Mouse (Mus musculus): ENCODE data around the gene Nfkbia. TPM values are rescaled to one million over a fixed set of nuclear protein-coding genes. Genes with fewer than 3 reads are reported as not detected.

The Nfkbia gene
- polyA plus RNA-seq, 1 experiment from 2014 or later: 51.4 TPM

- whole genome bisulfite sequencing: 85% methylated on average over 13 of the region's 13 CpGs
- H3K27me3 ChIP-seq: no peaks in the 10 kb centered on the region
- no peak overlapping the region for H3K4me3 ChIP-seq
- H3K36me3 ChIP-seq: peaks cover 44% of the 10 kb centered on the region
- H3K9ac ChIP-seq: no peak overlapping the region
- H3K9me3 ChIP-seq: no peaks in the 10 kb centered on the region
- H3K27ac ChIP-seq (replicated peaks): no peak overlapping the region
- no peak for ATAC-seq (ENCODE audit: low read depth)
- H3K4me2 ChIP-seq: no peak overlapping the region
- H3K4me1 ChIP-seq (replicated peaks): peaks cover 37% of the 10 kb centered on the region
Observed at GRCm38 (mm10) chr12:55488661-55489447, 3.6 kb downstream of the Nfkbia start.

GRCm38 (mm10) chr12:55487843-55488660 lies 4.4 kb downstream of the Nfkbia start:
- H3K4me1 ChIP-seq (replicated peaks): peaks cover 32% of the 10 kb centered on the region
- H3K4me2 ChIP-seq: no peak overlapping the region
- no peaks in the 10 kb centered on the region for H3K9me3 ChIP-seq
- peaks cover 44% of the 10 kb centered on the region for H3K36me3 ChIP-seq
- no peak for ATAC-seq (ENCODE audit: low read depth)
- H3K4me3 ChIP-seq: no peak overlapping the region
- no peaks in the 10 kb centered on the region for H3K27me3 ChIP-seq
- H3K9ac ChIP-seq: no peak overlapping the region
- 94% methylated on average over 7 of the region's 7 CpGs for WGBS
- H3K27ac ChIP-seq (replicated peaks): no peak overlapping the region

- H3K4me1 ChIP-seq (replicated peaks): peaks cover 27% of the 10 kb centered on the region
- H3K36me3 ChIP-seq: peaks cover 44% of the 10 kb centered on the region
- no peaks in the 10 kb centered on the region for H3K9me3 ChIP-seq
- no peak for ATAC-seq (ENCODE audit: low read depth)
- H3K4me2 ChIP-seq: no peak overlapping the region
- WGBS: 81% methylated on average over 18 of the region's 18 CpGs
- no peak overlapping the region for H3K4me3 ChIP-seq
- H3K27ac ChIP-seq (replicated peaks): no peak overlapping the region
- no peak overlapping the region for H3K9ac ChIP-seq
- no peaks in the 10 kb centered on the region for H3K27me3 ChIP-seq
Observed at GRCm38 (mm10) chr12:55486923-55487674, 5.3 kb downstream of the Nfkbia start.

GRCm38 (mm10) chr12:55484800-55485199 lies 7.6 kb downstream of the Nfkbia start:
- Histone ChIP-seq H3K27ac (replicated peaks) (no peak overlapping the region), H3K36me3 (peaks cover 32% of the 10 kb centered on the region), H3K9me3 (no peaks in the 10 kb centered on the region), H3K4me3 (no peak overlapping the region), H3K27me3 (no peaks in the 10 kb centered on the region), H3K9ac (no peak overlapping the region), H3K4me1 (replicated peaks) (peaks cover 10% of the 10 kb centered on the region; the same call in 1 of the 2 replicates), H3K4me2 (no peak overlapping the region)
- 95% methylated on average over 6 of the region's 6 CpGs for WGBS
- no peak for ATAC-seq (ENCODE audit: low read depth)

GRCm38 (mm10) chr12:55484079-55484774 lies 8.2 kb downstream of the Nfkbia start:
- ATAC-seq (ENCODE audit: low read depth): no peak
- H3K9me3 ChIP-seq: no peaks in the 10 kb centered on the region

GRCm38 (mm10) chr12:55483591-55483990 lies 8.9 kb downstream of the Nfkbia start:
- WGBS: 74% methylated on average over 5 of the region's 5 CpGs
- H3K4me1 ChIP-seq (replicated peaks): no peaks in the 10 kb centered on the region; the same call in 1 of the 2 replicates
- H3K4me2 ChIP-seq: no peak overlapping the region
- H3K9me3 ChIP-seq: no peaks in the 10 kb centered on the region
- ATAC-seq (ENCODE audit: low read depth): no peak
- H3K4me3 ChIP-seq: no peak overlapping the region
- peaks cover 20% of the 10 kb centered on the region for H3K36me3 ChIP-seq
- no peak overlapping the region for H3K9ac ChIP-seq
- no peak overlapping the region for H3K27ac ChIP-seq (replicated peaks)
- H3K27me3 ChIP-seq: no peaks in the 10 kb centered on the region

More at GRCm38 (mm10) chr12:55484079-55484774, 8.2 kb downstream of the Nfkbia start:
- Histone ChIP-seq H3K36me3 (peaks cover 26% of the 10 kb centered on the region), H3K4me1 (replicated peaks) (peaks cover 5% of the 10 kb centered on the region; the same call in 1 of the 2 replicates), H3K4me3 (no peak overlapping the region), H3K27ac (replicated peaks) (no peak overlapping the region), H3K9ac (no peak overlapping the region), H3K27me3 (no peaks in the 10 kb centered on the region), H3K4me2 (no peak overlapping the region)
- WGBS: 76% methylated on average over 10 of the region's 10 CpGs

- H3K36me3 ChIP-seq: peaks cover 11% of the 10 kb centered on the region
- H3K27me3 ChIP-seq: no peaks in the 10 kb centered on the region
- 83% methylated on average over 10 of the region's 10 CpGs for WGBS
- ATAC-seq (ENCODE audit: low read depth): no peak
- no peak overlapping the region for H3K9ac ChIP-seq
- no peaks in the 10 kb centered on the region for H3K9me3 ChIP-seq
- no peaks in the 10 kb centered on the region for H3K4me1 ChIP-seq (replicated peaks)
- H3K27ac ChIP-seq (replicated peaks): no peak overlapping the region
- no peak overlapping the region for H3K4me3 ChIP-seq
- no peak overlapping the region for H3K4me2 ChIP-seq
Observed at GRCm38 (mm10) chr12:55482732-55483131, 9.7 kb downstream of the Nfkbia start.

GRCm38 (mm10) chr12:55481739-55482138 lies 10.7 kb downstream of the Nfkbia start:
- no peak overlapping the region for H3K27ac ChIP-seq (replicated peaks)
- ATAC-seq (ENCODE audit: low read depth): no peak
- no peak overlapping the region for H3K4me2 ChIP-seq
- H3K9me3 ChIP-seq: no peaks in the 10 kb centered on the region
- H3K27me3 ChIP-seq: no peaks in the 10 kb centered on the region
- no peaks in the 10 kb centered on the region for H3K4me1 ChIP-seq (replicated peaks)
- no peak overlapping the region for H3K9ac ChIP-seq
- WGBS: 86% methylated on average over 4 of the region's 4 CpGs
- peaks cover 4% of the 10 kb centered on the region; the same call in 1 of the 2 replicates for H3K36me3 ChIP-seq
- no peak overlapping the region for H3K4me3 ChIP-seq

- ATAC-seq (ENCODE audit: low read depth): no peak
- Histone ChIP-seq H3K27me3 (no peaks in the 10 kb centered on the region), H3K36me3 (no peaks in the 10 kb centered on the region), H3K27ac (replicated peaks) (no peak overlapping the region), H3K4me2 (no peak overlapping the region), H3K4me3 (no peak overlapping the region), H3K9ac (no peak overlapping the region), H3K9me3 (no peaks in the 10 kb centered on the region), H3K4me1 (replicated peaks) (no peaks in the 10 kb centered on the region)
- 91% methylated on average over 2 of the region's 2 CpGs for WGBS
Observed at GRCm38 (mm10) chr12:55480471-55481153, 11.8 kb downstream of the Nfkbia start.

GRCm38 (mm10) chr12:55478901-55479300 lies 13.5 kb downstream of the Nfkbia start:
- no peaks in the 10 kb centered on the region for H3K36me3 ChIP-seq
- H3K27me3 ChIP-seq: no peaks in the 10 kb centered on the region
- peaks cover under 1% of the 10 kb centered on the region; the same call in 1 of the 2 replicates for H3K4me1 ChIP-seq (replicated peaks)
- no peak overlapping the region for H3K27ac ChIP-seq (replicated peaks)
- WGBS: 79% methylated on average over 3 of the region's 3 CpGs
- no peak overlapping the region for H3K9ac ChIP-seq
- no peak for ATAC-seq (ENCODE audit: low read depth)
- H3K9me3 ChIP-seq: no peaks in the 10 kb centered on the region
- H3K4me2 ChIP-seq: no peak overlapping the region
- H3K4me3 ChIP-seq: no peak overlapping the region

- ATAC-seq (ENCODE audit: low read depth): no peak
- no peak overlapping the region for H3K4me3 ChIP-seq
- no peaks in the 10 kb centered on the region for H3K27me3 ChIP-seq
- H3K9me3 ChIP-seq: no peaks in the 10 kb centered on the region
- no peak overlapping the region for H3K9ac ChIP-seq
- WGBS: 86% methylated on average over 13 of the region's 13 CpGs
- H3K4me2 ChIP-seq: no peak overlapping the region
- no peak overlapping the region for H3K27ac ChIP-seq (replicated peaks)
- H3K36me3 ChIP-seq: no peaks in the 10 kb centered on the region
- peaks cover 8% of the 10 kb centered on the region; the same call in 1 of the 2 replicates for H3K4me1 ChIP-seq (replicated peaks)
Observed at GRCm38 (mm10) chr12:55474209-55474583, 18.3 kb downstream of the Nfkbia start.
